Mouse (Mus musculus): ENCODE results near the gene Bhlha15. TPM values are rescaled to one million over a fixed set of nuclear protein-coding genes. Genes with fewer than 3 reads are reported as not detected.

Bhlha15 gene
- polyA plus RNA-seq, 1 experiment from 2014 or later: 0.06 TPM

Other genes starting within 250 kb of the Bhlha15 start
- gene Ccz1, start 175.4 kb upstream of the Bhlha15 start, polyA plus RNA-seq (2015; fragmentation: Nextera tagmentation; extraction: Ambion mirVana): 75.2 and 77.7 TPM in 2 replicates
- gene Ocm, start 163.6 kb upstream of the Bhlha15 start, polyA plus RNA-seq (2015; fragmentation: Nextera tagmentation; extraction: Ambion mirVana): not detected in 2 replicates
- gene Lmtk2, start 89.8 kb upstream of the Bhlha15 start, polyA plus RNA-seq (2015; fragmentation: Nextera tagmentation; extraction: Ambion mirVana): 10.1 and 10.4 TPM in 2 replicates
- 53.6 and 56.0 TPM in 2 replicates for gene Tecpr1, start 33.3 kb downstream of the Bhlha15 start, polyA plus RNA-seq (2015; fragmentation: Nextera tagmentation; extraction: Ambion mirVana)
- 108 and 113 TPM in 2 replicates for gene Bri3, start 54.2 kb downstream of the Bhlha15 start, polyA plus RNA-seq (2015; fragmentation: Nextera tagmentation; extraction: Ambion mirVana)
- gene Baiap2l1, start 167.8 kb downstream of the Bhlha15 start, polyA plus RNA-seq (2015; fragmentation: Nextera tagmentation; extraction: Ambion mirVana): 1.1 and 1.3 TPM in 2 replicates